Mouse (Mus musculus) MEL (cell line): ENCODE measurements around the gene Optn. TPM values are rescaled to one million over a fixed set of nuclear protein-coding genes. Genes with fewer than 3 reads are reported as not detected.
A peak's percentile ranks its signal among the peaks of the same experiment; 100 is the strongest.

Source experiments
- DNase-seq: peaks from one replicate; pipeline ENCODE4 v3.0.0; 2011; ENCODE audit warnings: low read depth, low spot score
- H3K27ac ChIP-seq: 2 replicates; pipeline ENCODE4 v1.5.1; 2012; ENCODE audit warnings: low read depth, mild to moderate bottlenecking, control low read depth, low read length, moderate library complexity; ENCODE audit not compliant: control insufficient read depth
- H3K27me3 ChIP-seq, 2 experiments: fragments of 150-350 bp in 1 of 2; sonication (generic) in 1 of 2; 2 replicates each; pipeline ENCODE4 v1.6.1; 2012; ENCODE audit warnings: low read length in 2 of 2, mild to moderate bottlenecking in 2 of 2, improper control_type of control experiment in 1 of 2, moderate library complexity in 1 of 2; ENCODE audit not compliant: insufficient read depth in 2 of 2, control insufficient read depth in 1 of 2
- H3K36me3 ChIP-seq, 2 experiments: 2 replicates each; pipeline ENCODE4 v1.6.1; 2012 to 2014; ENCODE audit warnings: low read length in 2 of 2, improper control_type of control experiment in 1 of 2, inconsistent platforms in 1 of 2, mild to moderate bottlenecking in 1 of 2; ENCODE audit not compliant: insufficient read depth in 2 of 2, control insufficient read depth in 1 of 2
- H3K4me1 ChIP-seq, 2 experiments: fragments of 150-350 bp in 1 of 2; sonication (generic) in 1 of 2; 2 replicates each; pipeline ENCODE4 v1.6.1; 2012; ENCODE audit warnings: low read length in 2 of 2, improper control_type of control experiment in 1 of 2, mild to moderate bottlenecking in 1 of 2; ENCODE audit not compliant: insufficient read depth in 2 of 2, control insufficient read depth in 1 of 2
- H3K4me3 ChIP-seq, 2 experiments: fragments of 150-350 bp in 1 of 2; sonication (generic) in 1 of 2; 2 replicates each; pipeline ENCODE4 v1.5.1; 2012; ENCODE audit warnings: low read depth in 2 of 2, low read length in 2 of 2, mild to moderate bottlenecking in 2 of 2, moderate library complexity in 2 of 2, control low read depth in 1 of 2, improper control_type of control experiment in 1 of 2; ENCODE audit not compliant: control insufficient read depth in 1 of 2, insufficient read depth in 1 of 2
- H3K79me2 ChIP-seq: 2 replicates; pipeline ENCODE4 v1.6.1; 2012; ENCODE audit warnings: mild to moderate bottlenecking, low read length, moderate library complexity; ENCODE audit not compliant: control insufficient read depth, poor library complexity, insufficient read depth
- H3K9ac ChIP-seq: 2 replicates; pipeline ENCODE4 v1.6.1; 2012; ENCODE audit warnings: low read depth, mild to moderate bottlenecking, control low read depth, low read length, moderate library complexity; ENCODE audit not compliant: control insufficient read depth, poor library complexity, severe bottlenecking
- H3K9me3 ChIP-seq: fragments of 150-350 bp; sonication (generic); replicated peaks from 2 replicates; pipeline ENCODE4 v1.6.1; 2012; ENCODE audit warnings: mild to moderate bottlenecking, low read length, improper control_type of control experiment, moderate library complexity; ENCODE audit not compliant: insufficient read depth
- CTCF ChIP-seq, 3 experiments: IDR thresholded peaks in 2 of 3; conservative IDR thresholded peaks in 1 of 3; 2 replicates each; pipeline ENCODE4 v1.5.1; 2011 to 2012; ENCODE audit warnings: low read length in 3 of 3, low read depth in 2 of 3, mild to moderate bottlenecking in 2 of 3, improper control_type of control experiment in 1 of 3, inconsistent platforms in 1 of 3, mixed read lengths in 1 of 3, moderate library complexity in 1 of 3; ENCODE audit not compliant: control insufficient read depth in 1 of 3, insufficient read depth in 1 of 3, poor library complexity in 1 of 3, severe bottlenecking in 1 of 3
- ELF1 ChIP-seq: IDR thresholded peaks from 2 replicates; pipeline ENCODE4 v1.6.1; 2014; ENCODE audit warnings: low read depth, mild to moderate bottlenecking, inconsistent platforms, low read length, improper control_type of control experiment, moderate library complexity
- JUND ChIP-seq: IDR thresholded peaks from 2 replicates; pipeline ENCODE4 v1.6.1; 2011; ENCODE audit warnings: low read depth, mild to moderate bottlenecking, improper control_type of control experiment, low read length
- MAFK ChIP-seq: IDR thresholded peaks from 2 replicates; pipeline ENCODE4 v1.6.1; 2011; ENCODE audit warnings: low read depth, mild to moderate bottlenecking, low read length, improper control_type of control experiment, borderline replicate concordance
- MAX ChIP-seq: IDR thresholded peaks from 2 replicates; pipeline ENCODE4 v1.6.1; 2011; ENCODE audit warnings: low read length, improper control_type of control experiment
- MEF2A ChIP-seq: IDR thresholded peaks from 2 replicates; pipeline ENCODE4 v1.6.1; 2014; ENCODE audit warnings: low read depth, mild to moderate bottlenecking, inconsistent platforms, low read length, improper control_type of control experiment; ENCODE audit not compliant: poor library complexity, insufficient replicate concordance, severe bottlenecking; ENCODE audit errors: extremely low read depth
- MXI1 ChIP-seq: IDR thresholded peaks from 2 replicates; pipeline ENCODE4 v1.6.1; 2011; ENCODE audit warnings: mild to moderate bottlenecking, low read depth, low read length, improper control_type of control experiment
- MYB ChIP-seq: IDR thresholded peaks from 2 replicates; pipeline ENCODE4 v1.6.1; 2011; ENCODE audit warnings: mild to moderate bottlenecking, low read depth, low read length, improper control_type of control experiment
- NELFE ChIP-seq: IDR thresholded peaks from 2 replicates; pipeline ENCODE4 v1.6.1; 2011; ENCODE audit warnings: low read depth, low read length, improper control_type of control experiment
- POLR2A ChIP-seq, 2 experiments: IDR thresholded peaks; 2 replicates each; pipeline ENCODE4 v1.6.1; 2011 to 2012; ENCODE audit warnings: low read length in 2 of 2, mild to moderate bottlenecking in 2 of 2, control low read depth in 1 of 2, improper control_type of control experiment in 1 of 2, low read depth in 1 of 2, moderate library complexity in 1 of 2; ENCODE audit not compliant: control insufficient read depth in 1 of 2, insufficient read depth in 1 of 2, poor library complexity in 1 of 2
- POLR2AphosphoS2 ChIP-seq: IDR thresholded peaks from 2 replicates; pipeline ENCODE4 v1.6.1; 2011; ENCODE audit warnings: low read length, improper control_type of control experiment
- SIN3A ChIP-seq: IDR thresholded peaks from 2 replicates; pipeline ENCODE4 v1.6.1; 2012; ENCODE audit warnings: low read length, improper control_type of control experiment, inconsistent platforms
- SMC3 ChIP-seq: IDR thresholded peaks from 2 replicates; pipeline ENCODE4 v1.6.1; 2011; ENCODE audit warnings: low read depth, low read length, improper control_type of control experiment
- TBP ChIP-seq: IDR thresholded peaks from 2 replicates; pipeline ENCODE4 v1.8.0; 2011; ENCODE audit warnings: low read depth, low read length, improper control_type of control experiment
- TCF12 ChIP-seq: IDR thresholded peaks from 2 replicates; pipeline ENCODE4 v1.6.1; 2014; ENCODE audit warnings: low read depth, mild to moderate bottlenecking, inconsistent platforms, low read length, improper control_type of control experiment, moderate library complexity
- UBTF ChIP-seq: IDR thresholded peaks from 2 replicates; pipeline ENCODE4 v1.6.1; 2012; ENCODE audit warnings: low read depth, mild to moderate bottlenecking, inconsistent platforms, low read length, improper control_type of control experiment, moderate library complexity, borderline replicate concordance; ENCODE audit not compliant: insufficient read depth
- USF2 ChIP-seq, 2 experiments: IDR thresholded peaks; 2 replicates each; pipeline ENCODE4 v1.6.1; 2011 to 2012; ENCODE audit warnings: improper control_type of control experiment in 2 of 2, low read length in 2 of 2, borderline replicate concordance in 1 of 2, inconsistent platforms in 1 of 2, low read depth in 1 of 2, mild to moderate bottlenecking in 1 of 2; ENCODE audit not compliant: insufficient read depth in 1 of 2
- ZC3H11A ChIP-seq: IDR thresholded peaks from 2 replicates; pipeline ENCODE4 v1.6.1; 2012; ENCODE audit warnings: low read depth, mild to moderate bottlenecking, inconsistent platforms, low read length, improper control_type of control experiment
- ZKSCAN1 ChIP-seq: IDR thresholded peaks from 2 replicates; pipeline ENCODE4 v1.6.1; 2012; ENCODE audit warnings: low read depth, mild to moderate bottlenecking, inconsistent platforms, low read length, improper control_type of control experiment, moderate library complexity
- ZNF384 ChIP-seq: IDR thresholded peaks from 2 replicates; pipeline ENCODE4 v1.6.1; 2012; ENCODE audit warnings: low read depth, mild to moderate bottlenecking, inconsistent platforms, low read length, improper control_type of control experiment
- polyA plus RNA-seq, 2 experiments: library from polyadenylated mRNA; stranded (reverse) in 1 of 2; unstranded in 1 of 2; fragments of >175 nt in 1 of 2; fragments of >200 nt in 1 of 2; gene quantifications; 2 replicates each; pipeline versions ENCODE4 v1.2.1 to v1.2.4; 2012; ENCODE audit warnings: low replicate concordance in 2 of 2, low read depth in 1 of 2; ENCODE audit not compliant: insufficient read length in 2 of 2, insufficient read depth in 1 of 2, missing spikeins in 1 of 2
- total RNA-seq: library from RNA; depleted of rRNA; stranded (reverse); fragments of 300-350 nt; gene quantifications from 2 replicates; pipeline ENCODE4 v1.2.3, GENCODE M21; 2012

Gene Optn
- total and polyA plus RNA-seq, 3 experiments = 10.9 to 17.0 TPM; not detected in 1

DNA sequence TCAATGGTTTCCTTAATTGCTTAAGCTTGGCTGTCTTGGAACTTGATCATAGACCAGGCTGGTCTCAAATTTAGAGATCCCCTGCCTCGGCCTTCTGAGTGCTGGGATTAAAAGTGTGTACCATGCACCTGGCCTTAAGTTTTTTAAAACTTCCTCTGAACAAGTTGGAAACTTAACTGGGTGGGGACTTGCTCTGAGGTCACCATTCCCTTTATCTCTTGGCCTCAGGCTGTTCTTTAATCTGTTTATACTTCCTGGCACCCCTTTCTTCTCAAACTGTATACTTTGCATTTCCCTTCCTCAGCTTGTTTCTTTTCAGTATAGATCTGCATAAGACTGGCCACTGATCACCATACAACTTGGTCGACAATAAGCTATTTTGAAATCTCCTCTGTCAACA is 14.1 kb upstream of the Optn start (continued):
- TF ChIP-seq POLR2AphosphoS2 (no peak), USF2 (IDR thresholded peaks at IDR 0.05; ENCODE audit: borderline replicate concordance in 1 of 2, insufficient read depth in 1 of 2, low read depth in 1 of 2, low read length in 2 of 2) (no peak), ZC3H11A (no peak), MAFK (peak; percentile 78; the same call in 1 of the 2 replicates), ZKSCAN1 (no peak), JUND (peak; percentile 67), POLR2A (IDR thresholded peaks at IDR 0.05; ENCODE audit: control insufficient read depth in 1 of 2, insufficient read depth in 1 of 2, low read depth in 1 of 2, low read length in 2 of 2, poor library complexity in 1 of 2) (0 out of 4 replicates have a peak, but pooled peaks of 1 of the 2 experiments have one; percentile 35), UBTF (no peak), ELF1 (0 out of 2 replicates have a peak, but pooled peaks have one; percentile 20), SIN3A (peak; percentile 83), MAX (peak; percentile 53), NELFE (peak; percentile 28), SMC3 (no peak), TBP (peak; percentile 41; the same call in 1 of the 2 replicates), CTCF (IDR thresholded peaks at IDR 0.05 in 2 of 3, conservative IDR thresholded peaks at IDR 0.05 in 1 of 3; ENCODE audit: control insufficient read depth in 1 of 3, insufficient read depth in 1 of 3, low read depth in 2 of 3, low read length in 3 of 3, poor library complexity in 1 of 3, severe bottlenecking in 1 of 3) (no peak), MYB (peak; percentile 88)

DNA sequence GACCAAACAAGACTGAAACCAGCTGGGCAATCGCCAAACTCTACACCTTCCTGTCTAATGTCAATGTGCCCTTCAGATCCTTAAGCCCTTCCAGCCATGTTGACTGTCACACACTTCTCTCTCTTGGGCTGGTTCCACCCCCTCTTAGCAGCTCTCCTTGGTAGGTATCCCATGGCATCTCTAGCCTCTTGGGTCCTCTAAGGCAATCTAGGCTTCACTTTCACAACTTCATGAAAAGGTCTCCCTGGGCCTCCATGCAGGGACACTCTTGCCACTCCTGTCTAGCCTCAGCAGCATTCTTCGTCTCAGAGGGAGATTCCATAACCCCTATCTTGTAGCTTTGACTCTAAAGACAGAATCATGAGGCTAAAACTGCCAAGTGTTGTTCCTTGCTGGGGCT is 13.6 kb upstream of the Optn start:
- Histone ChIP-seq H3K27me3 (no peaks in the 10 kb centered on the region), H3K4me1 (peaks cover 8 to 15% of the 10 kb centered on the region in 2 experiments), H3K27ac (peak overlapping the region; percentile 93), H3K79me2 (no peaks in the 10 kb centered on the region), H3K9me3 (no peaks in the 10 kb centered on the region), H3K36me3 (peaks cover 0 to 14% of the 10 kb centered on the region in 2 experiments; a peak in 2 of 4 replicates), H3K9ac (no peak overlapping the region), H3K4me3 (no peak overlapping the region)
- TF ChIP-seq MXI1 = peak; percentile 30; the same call in 1 of the 2 replicates
- no peak for TF ChIP-seq NELFE
- no peak for DNase-seq

DNA sequence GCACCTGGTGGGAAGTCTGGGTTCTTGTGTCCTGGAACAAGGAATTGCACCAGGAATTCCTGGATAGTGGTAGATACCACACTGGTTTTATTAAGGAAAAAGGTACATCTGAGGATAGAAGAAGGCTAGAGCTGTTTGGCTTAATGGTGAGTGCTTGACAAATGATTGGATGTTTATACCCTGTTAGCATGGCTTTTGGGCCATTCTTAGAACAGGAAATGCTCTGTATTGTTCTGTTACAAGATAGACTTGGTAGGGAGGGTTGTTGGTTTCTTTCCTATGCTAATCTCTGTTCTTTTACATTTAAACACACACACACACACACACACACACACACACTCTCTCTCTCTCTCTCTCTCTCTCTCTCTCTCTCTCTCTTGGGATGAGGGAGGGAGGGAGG is 12.0 kb upstream of the Optn start:
- Histone ChIP-seq H3K79me2 (no peaks in the 10 kb centered on the region), H3K27ac (no peak overlapping the region), H3K9me3 (no peaks in the 10 kb centered on the region), H3K4me1 (peaks cover 8 to 15% of the 10 kb centered on the region in 2 experiments), H3K27me3 (no peaks in the 10 kb centered on the region), H3K9ac (no peak overlapping the region), H3K4me3 (no peak overlapping the region), H3K36me3 (peaks cover 0 to 14% of the 10 kb centered on the region in 2 experiments; a peak in 2 of 4 replicates)
- TF ChIP-seq MEF2A (no peak), ZNF384 (no peak), SMC3 (no peak), TCF12 (no peak)
- DNase-seq = no peak
